Mouse (Mus musculus) ovary, postnatal 10 days (tissue): Measurements from ENCODE around the gene Esrrg.

Experiments used
- DNase-seq: peaks from one replicate; pipeline ENCODE4 v3.0.0; 2022; ENCODE audit warnings: low spot score

The Esrrg gene

GRCm38 (mm10) chr1:188155135-188155779, 546.7 kb downstream of the Esrrg start:
- DNase-seq = no peak

GRCm38 (mm10) chr1:188156520-188156919, 547.9 kb downstream of the Esrrg start:
- no peak for DNase-seq

- no peak for DNase-seq
Measured at GRCm38 (mm10) chr1:188157237-188157955, 548.8 kb downstream of the Esrrg start.

- DNase-seq = no peak
Measured at GRCm38 (mm10) chr1:188158675-188159074, 550.1 kb downstream of the Esrrg start.

DNA sequence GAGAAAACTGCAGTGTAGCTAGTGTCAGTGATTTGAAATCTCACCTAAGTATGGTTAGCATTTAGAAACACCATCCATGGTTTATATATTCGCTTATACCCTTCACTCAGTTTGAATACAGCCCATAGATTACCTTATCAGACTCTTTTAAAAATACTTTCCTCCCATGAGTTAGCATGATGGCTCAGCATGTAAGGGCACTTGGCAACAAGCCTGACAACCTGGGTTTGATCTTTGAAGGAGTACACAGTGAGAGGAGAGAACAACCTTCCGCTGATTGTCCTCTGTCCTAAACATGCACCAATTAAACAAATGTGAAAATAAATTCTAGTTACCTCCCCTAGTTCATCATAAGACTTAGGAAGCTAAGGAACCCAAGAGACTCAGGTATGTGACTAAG, 550.5 kb downstream of the Esrrg start:
- DNase-seq = no peak

- no peak for DNase-seq
Measured at GRCm38 (mm10) chr1:188163058-188163457, 554.5 kb downstream of the Esrrg start.

- no peak for DNase-seq
Measured at GRCm38 (mm10) chr1:188164251-188164650, 555.7 kb downstream of the Esrrg start.

- DNase-seq = no peak
Measured at GRCm38 (mm10) chr1:188173859-188174258, 565.3 kb downstream of the Esrrg start.

DNA sequence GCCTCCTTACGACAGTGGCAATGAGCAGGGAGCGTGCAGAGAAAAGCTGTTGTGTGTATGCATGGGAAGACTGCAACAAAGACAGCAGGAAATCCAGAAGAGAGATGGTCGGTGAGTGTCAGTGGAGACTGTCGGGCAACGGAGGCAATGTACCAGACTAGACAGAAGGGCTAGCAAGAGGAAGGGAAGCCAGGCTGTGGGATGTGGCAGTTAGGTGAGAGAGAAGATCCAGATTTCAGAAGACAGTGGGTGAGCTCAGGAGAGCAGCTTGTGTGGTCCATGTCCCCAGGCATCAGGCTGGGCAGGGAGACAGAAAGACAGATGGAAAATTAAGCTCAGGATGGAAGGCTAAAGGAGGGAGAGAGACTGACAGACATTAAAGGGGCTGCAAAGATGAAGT, 574.4 kb downstream of the Esrrg start:
- DNase-seq = no peak

GRCm38 (mm10) chr1:188186440-188187117, 578.0 kb downstream of the Esrrg start:
- DNase-seq = no peak

GRCm38 (mm10) chr1:188192971-188193370, 584.4 kb downstream of the Esrrg start:
- no peak for DNase-seq

DNA sequence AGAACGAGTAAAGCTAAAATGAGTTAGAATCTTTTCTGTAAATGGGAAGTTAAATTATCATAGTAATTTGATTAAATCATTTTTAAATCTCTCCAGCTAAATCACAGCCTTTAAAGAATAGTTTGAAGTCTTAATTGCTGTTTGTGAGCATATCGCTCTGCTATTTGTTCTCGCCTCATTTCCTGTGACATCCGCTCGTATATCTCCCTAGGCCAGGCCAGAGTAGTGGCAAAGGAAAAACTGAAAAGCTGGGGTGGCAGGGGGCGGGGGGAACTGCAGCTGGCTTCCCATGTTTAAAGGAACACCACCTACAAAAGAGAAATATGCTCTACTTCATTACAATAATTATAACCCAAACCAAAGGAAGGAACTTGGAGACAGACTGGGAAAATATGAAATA, 598.8 kb downstream of the Esrrg start:
- no peak for DNase-seq

- no peak for DNase-seq
Measured at GRCm38 (mm10) chr1:188209025-188209424, 600.4 kb downstream of the Esrrg start.

- no peak for DNase-seq
Measured at GRCm38 (mm10) chr1:188214885-188215611, 606.5 kb downstream of the Esrrg start.

- no peak for DNase-seq
Measured at GRCm38 (mm10) chr1:188221226-188221792, 612.7 kb downstream of the Esrrg start.

- no peak for DNase-seq
Measured at GRCm38 (mm10) chr1:188233036-188233724, 624.6 kb downstream of the Esrrg start.

- DNase-seq = no peak
Measured at GRCm38 (mm10) chr1:188238636-188239035, 630.0 kb downstream of the Esrrg start.

DNA sequence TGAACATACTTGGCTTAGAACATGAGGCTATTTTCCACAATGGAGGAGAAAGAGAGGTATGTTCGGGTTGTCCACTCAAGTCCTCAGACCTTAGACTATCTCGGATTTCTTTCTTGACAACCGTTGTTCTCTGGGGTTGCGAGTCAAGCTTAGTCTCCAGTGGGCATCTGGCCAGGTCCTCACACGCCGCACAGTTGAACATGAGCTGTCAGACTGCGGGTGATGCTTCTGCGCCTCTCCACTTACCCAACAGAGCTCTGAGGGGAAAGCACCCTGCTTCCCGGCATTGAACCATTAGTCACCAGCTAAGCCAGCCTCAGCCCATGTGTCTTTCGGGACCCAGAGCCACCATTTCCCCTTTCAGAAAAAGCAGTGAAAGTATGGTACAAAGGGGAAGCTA, 633.2 kb downstream of the Esrrg start:
- no peak for DNase-seq

DNA sequence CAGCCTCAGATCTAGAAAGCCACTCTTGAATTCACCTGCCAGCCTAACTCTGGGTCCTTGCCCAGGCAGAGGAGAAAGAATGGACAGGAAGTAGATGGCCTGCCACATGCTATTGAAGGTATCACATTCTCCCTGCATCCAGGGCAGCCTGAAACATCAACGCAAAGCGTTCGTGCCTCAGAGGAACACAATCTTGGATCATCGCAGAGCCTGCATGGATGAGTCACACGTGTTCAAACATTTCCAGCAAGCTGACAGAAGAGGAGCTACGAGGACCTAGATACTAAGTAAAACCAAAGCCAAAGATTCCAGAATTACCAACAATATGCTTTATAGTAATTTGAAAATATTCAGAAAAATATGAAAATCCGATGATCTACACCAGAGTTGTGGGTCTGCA, 648.9 kb downstream of the Esrrg start:
- no peak for DNase-seq

DNA sequence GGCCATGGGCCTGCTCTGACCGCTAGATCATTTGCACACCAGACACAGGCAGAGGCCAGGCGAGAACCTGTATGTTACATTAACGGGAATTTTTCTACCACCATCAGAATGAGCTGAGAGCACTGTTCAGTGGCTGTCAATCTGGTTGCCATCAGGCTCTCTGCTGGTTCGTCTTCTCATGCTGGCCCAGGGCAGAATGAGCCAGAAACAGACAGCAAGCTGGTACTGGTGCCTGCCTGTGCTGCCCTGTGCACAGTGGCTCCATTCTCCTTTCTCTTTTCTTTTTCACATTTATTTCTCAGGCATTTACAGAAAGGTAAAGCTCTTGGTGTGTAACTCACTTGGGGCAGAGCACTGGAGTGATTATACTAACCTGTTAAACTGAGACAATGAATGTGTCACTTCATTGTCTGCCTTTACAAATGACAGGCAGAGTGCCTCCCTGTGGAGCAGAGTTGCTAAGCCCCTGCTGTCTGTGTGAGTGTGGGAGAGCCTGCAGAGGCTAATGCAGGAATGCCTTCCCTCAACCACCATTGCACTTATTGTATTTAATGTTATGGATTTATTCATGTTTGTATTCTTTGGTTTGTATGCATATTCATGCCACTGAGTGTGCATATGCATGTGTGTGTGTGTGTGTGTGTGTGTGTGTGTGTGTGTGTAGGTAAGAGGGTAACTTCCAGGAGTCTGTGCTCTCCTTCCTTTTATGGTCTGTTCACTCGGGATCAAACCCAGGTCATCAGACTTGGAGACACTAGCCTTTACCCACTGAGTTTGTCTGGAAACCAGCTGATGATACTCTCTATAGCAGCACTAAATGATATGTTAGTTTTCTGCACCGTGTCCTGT, 651.9 kb downstream of the Esrrg start:
- DNase-seq = no peak
